Mouse (Mus musculus) spleen, adult 2 months (tissue): Measurements from ENCODE around the gene Map7. TPM values are rescaled to one million over a fixed set of nuclear protein-coding genes. Genes with fewer than 3 reads are reported as not detected.

ENCODE experiments used
- DNase-seq, 2 experiments: peaks; one replicate each; pipeline versions ENCODE4 v3.0.0 to v3.0.0-alpha.2; 2012 to 2021; ENCODE audit warnings: low spot score in 2 of 2, low read depth in 1 of 2
- H3K27ac ChIP-seq: fragments of 200-500 bp; 2 replicates; pipeline ENCODE4 v1.5.1; 2012; ENCODE audit warnings: low read length, inconsistent platforms; ENCODE audit not compliant: insufficient read depth
- H3K27me3 ChIP-seq: fragments of 200-500 bp; 2 replicates; pipeline ENCODE4 v1.6.1; 2012; ENCODE audit warnings: mild to moderate bottlenecking, moderate library complexity, low read length, inconsistent platforms; ENCODE audit not compliant: control insufficient read depth, insufficient read depth
- H3K36me3 ChIP-seq: fragments of 200-500 bp; 2 replicates; pipeline ENCODE4 v1.6.1; 2012; ENCODE audit warnings: mild to moderate bottlenecking, low read length, inconsistent platforms; ENCODE audit not compliant: control insufficient read depth, insufficient read depth
- H3K4me1 ChIP-seq: fragments of 200-500 bp; 2 replicates; pipeline ENCODE4 v1.6.1; 2011; ENCODE audit warnings: inconsistent platforms; ENCODE audit not compliant: control insufficient read depth, insufficient read depth, insufficient read length
- H3K4me3 ChIP-seq: fragments of 200-500 bp; 2 replicates; pipeline ENCODE4 v1.5.1; 2011; ENCODE audit warnings: mild to moderate bottlenecking, inconsistent platforms; ENCODE audit not compliant: insufficient read depth, insufficient read length; ENCODE audit errors: extremely low read depth
- CTCF ChIP-seq: fragments of 200-500 bp; IDR thresholded peaks from 2 replicates; pipeline ENCODE4 v1.5.1; 2011; ENCODE audit warnings: mild to moderate bottlenecking, inconsistent platforms; ENCODE audit not compliant: insufficient read depth, insufficient read length, insufficient replicate concordance; ENCODE audit errors: extremely low read depth
- POLR2A ChIP-seq: fragments of 200-500 bp; IDR thresholded peaks from 2 replicates; pipeline ENCODE4 v1.6.1; 2011; ENCODE audit warnings: low read depth, low read length, inconsistent platforms
- WGBS: fragments of 180-500 bp; shearing (Covaris S2); methylation state at CpG from one replicate; pipeline ENCODE4 v1.1.7; 2018; 5-methylcytosine and 5-hydroxymethylcytosine counted together
- polyA plus RNA-seq: library from polyadenylated mRNA; depleted of rRNA; stranded (reverse); fragments of >200 nt; gene quantifications from 2 replicates; pipeline ENCODE4 v1.2.3, GENCODE M21; 2012; rRNA removed

Gene Map7
- polyA plus RNA-seq, 1 experiment, result 1.8 TPM

GRCm38 (mm10) chr10:20312736-20313301 lies 164.5 kb downstream of the Map7 start:
- Histone ChIP-seq H3K4me3 (peak overlapping the region; percentile 94), H3K4me1 (peaks cover 3% of the 10 kb centered on the region; the same call in 1 of the 2 replicates), H3K27ac (peak overlapping the region; percentile 97), H3K27me3 (no peaks in the 10 kb centered on the region), H3K36me3 (no peaks in the 10 kb centered on the region)
- WGBS, result under 1% methylated on average over 53 of the region's 54 CpGs
- TF ChIP-seq CTCF (no peak), POLR2A (no peak)
- DNase-seq, result peak; percentile 61 to 84

GRCm38 (mm10) chr10:20313447-20313846 lies 165.2 kb downstream of the Map7 start:
- WGBS, result 35% methylated on average over 13 of the region's 13 CpGs
- no peak for DNase-seq
- no peak overlapping the region for H3K27ac ChIP-seq
- peaks cover 3% of the 10 kb centered on the region; the same call in 1 of the 2 replicates for H3K4me1 ChIP-seq
- TF ChIP-seq CTCF (no peak), POLR2A (no peak)
- peak overlapping the region; percentile 94 for H3K4me3 ChIP-seq
- H3K27me3 ChIP-seq, result no peaks in the 10 kb centered on the region
- peaks cover 1% of the 10 kb centered on the region; the same call in 1 of the 2 replicates for H3K36me3 ChIP-seq

GRCm38 (mm10) chr10:20313941-20314340 lies 165.7 kb downstream of the Map7 start:
- no peak for DNase-seq
- H3K27me3 ChIP-seq, result no peaks in the 10 kb centered on the region
- peaks cover 3% of the 10 kb centered on the region; the same call in 1 of the 2 replicates for H3K4me1 ChIP-seq
- 42% methylated on average over 4 of the region's 4 CpGs for WGBS
- TF ChIP-seq CTCF (no peak), POLR2A (no peak)
- H3K27ac ChIP-seq, result no peak overlapping the region
- no peak overlapping the region; the same call in 1 of the 2 replicates for H3K4me3 ChIP-seq
- peaks cover 1% of the 10 kb centered on the region for H3K36me3 ChIP-seq

- 45% methylated on average over 2 of the region's 2 CpGs for WGBS
- no peak overlapping the region for H3K27ac ChIP-seq
- DNase-seq, result peak in 1 of 2 experiments; percentile 19
- no peaks in the 10 kb centered on the region for H3K27me3 ChIP-seq
- H3K4me1 ChIP-seq, result peaks cover 3% of the 10 kb centered on the region; the same call in 1 of the 2 replicates
- peaks cover 4% of the 10 kb centered on the region for H3K36me3 ChIP-seq
- no peak overlapping the region for H3K4me3 ChIP-seq
- TF ChIP-seq CTCF (no peak), POLR2A (no peak)
These were observed 166.5 kb downstream of the Map7 start for GRCm38 (mm10) chr10:20314797-20315196.

- TF ChIP-seq CTCF (no peak), POLR2A (no peak)
- Histone ChIP-seq H3K27ac (no peak overlapping the region), H3K4me1 (peaks cover 3% of the 10 kb centered on the region; the same call in 1 of the 2 replicates), H3K27me3 (no peaks in the 10 kb centered on the region), H3K36me3 (peaks cover 5% of the 10 kb centered on the region), H3K4me3 (no peak overlapping the region)
- no peak for DNase-seq
- 77% methylated on average over 5 of the region's 5 CpGs for WGBS
These were observed 169.2 kb downstream of the Map7 start for GRCm38 (mm10) chr10:20317466-20317865.

GRCm38 (mm10) chr10:20326226-20326625 lies 178.0 kb downstream of the Map7 start:
- DNase-seq, result no peak
- TF ChIP-seq POLR2A (no peak), CTCF (no peak)
- H3K27me3 ChIP-seq, result no peaks in the 10 kb centered on the region
- no peak overlapping the region for H3K4me3 ChIP-seq
- peaks cover 33% of the 10 kb centered on the region for H3K36me3 ChIP-seq
- no peak overlapping the region for H3K27ac ChIP-seq
- no peaks in the 10 kb centered on the region for H3K4me1 ChIP-seq

Other genes starting within 250 kb of the Map7 start
- gene Pex7, start 240.8 kb upstream of the Map7 start, polyA plus RNA-seq, result 14.9 and 22.5 TPM in 2 replicates
- gene Map3k5, start 214.0 kb upstream of the Map7 start, polyA plus RNA-seq, result 4.0 and 4.9 TPM in 2 replicates
- gene Bclaf1, start 164.0 kb downstream of the Map7 start, polyA plus RNA-seq, result 9.4 and 11.5 TPM in 2 replicates
- 1.0 and 1.1 TPM in 2 replicates for gene Mtfr2, start 199.3 kb downstream of the Map7 start, polyA plus RNA-seq